Mouse (Mus musculus) kidney, postnatal 10 days (tissue): ENCODE data around the gene Gpr12.
A peak's percentile ranks its signal among the peaks of the same experiment; 100 is the strongest.
"Not testable (repeated sequence)": the region's sequence is repeated elsewhere in the genome, so short reads cannot be mapped to it uniquely, and the experiment has no call there.

Source experiments
- DNase-seq: peaks from one replicate; pipeline ENCODE4 v3.0.0; 2021; ENCODE audit warnings: mixed read lengths

Gene Gpr12

DNA sequence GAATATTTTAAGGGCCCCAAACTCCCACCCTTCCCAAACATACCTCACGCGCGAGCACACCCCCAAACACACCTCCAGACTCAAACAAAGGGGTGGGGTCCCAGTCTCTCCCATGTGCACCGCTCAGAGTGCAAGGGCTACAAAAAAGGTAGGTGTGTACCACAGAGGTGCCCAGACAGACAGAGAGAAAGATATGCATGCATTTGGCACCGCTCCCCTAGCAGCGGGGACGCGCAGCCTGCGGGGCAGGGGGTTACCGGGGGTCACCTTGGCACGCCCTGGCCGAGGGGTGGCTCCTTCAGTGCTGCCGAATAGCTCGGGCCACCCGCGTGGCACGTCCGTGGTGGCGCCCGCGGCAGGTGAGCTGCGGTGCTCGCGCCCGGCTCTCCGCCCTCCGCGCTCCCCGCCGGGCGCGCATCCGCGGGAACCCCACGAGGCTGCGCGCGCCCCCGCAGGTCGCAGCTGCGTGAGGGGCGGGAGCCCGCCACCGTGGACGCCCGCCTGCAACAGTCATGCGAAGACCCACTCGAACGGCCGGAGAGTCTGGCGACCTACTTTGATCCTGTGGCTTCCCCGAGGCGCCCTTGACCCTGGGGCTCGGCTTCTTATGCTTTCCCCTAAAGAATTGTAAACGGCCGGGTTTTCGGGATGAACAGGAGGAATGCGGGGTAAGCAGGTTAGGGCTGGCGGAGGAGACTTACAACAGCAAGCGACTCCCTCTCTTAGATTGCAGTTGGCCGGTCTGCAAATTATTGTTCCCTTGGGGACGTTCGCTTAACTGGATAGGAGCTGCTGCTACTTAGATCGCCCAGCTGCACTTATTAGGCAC is at the start of gene Gpr12:
Gene Gpr12, minus strand, starts transcription at position 762 of the 829 bp plus-strand sequence.
- DNase-seq, result peak; percentile 40

GRCm38 (mm10) chr5:146631602-146632001 is 46.6 kb upstream of the Gpr12 start:
- DNase-seq, result no peak

- DNase-seq, result no peak
These were observed 45.9 kb upstream of the Gpr12 start for GRCm38 (mm10) chr5:146630961-146631360.

DNA sequence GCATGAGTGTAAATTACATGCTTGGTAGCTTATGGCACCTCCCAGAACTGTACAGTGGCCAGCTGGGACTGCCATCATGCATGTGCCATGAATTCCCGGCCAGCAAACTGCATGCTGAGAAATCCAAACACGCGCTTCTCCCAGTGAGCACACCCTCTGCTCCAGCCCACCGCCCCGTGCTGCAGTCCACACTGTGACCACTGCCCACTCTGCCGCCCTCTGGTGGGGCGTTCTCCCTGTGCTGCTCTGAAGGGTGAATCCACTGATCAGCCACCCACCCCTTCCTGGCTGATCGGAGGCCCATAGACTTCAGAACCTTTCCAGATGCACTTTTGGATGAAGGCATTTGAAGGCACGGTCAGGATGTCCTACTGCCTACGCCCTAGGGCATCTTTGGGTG is 44.6 kb upstream of the Gpr12 start:
- peak; percentile 36 for DNase-seq

DNA sequence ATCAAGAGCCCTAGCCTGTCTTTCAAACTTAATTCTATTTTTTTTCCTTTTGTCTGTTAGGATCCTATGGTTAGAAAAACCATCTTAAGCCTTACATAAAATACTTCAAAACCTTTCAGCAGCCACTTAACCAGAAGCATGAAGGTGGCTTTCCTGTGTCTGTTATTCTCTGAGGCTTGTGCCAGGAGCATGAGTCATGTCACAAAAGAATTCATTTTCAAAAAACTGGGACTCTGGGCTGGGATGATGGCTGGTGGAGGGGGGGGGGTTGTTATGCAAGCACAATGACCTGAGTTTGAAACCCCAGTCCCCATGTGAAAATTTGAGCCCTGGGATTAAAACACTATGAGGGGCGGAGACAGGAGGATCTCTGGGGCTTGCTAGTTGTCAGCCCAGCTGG is 43.8 kb upstream of the Gpr12 start:
- DNase-seq, result no peak

DNA sequence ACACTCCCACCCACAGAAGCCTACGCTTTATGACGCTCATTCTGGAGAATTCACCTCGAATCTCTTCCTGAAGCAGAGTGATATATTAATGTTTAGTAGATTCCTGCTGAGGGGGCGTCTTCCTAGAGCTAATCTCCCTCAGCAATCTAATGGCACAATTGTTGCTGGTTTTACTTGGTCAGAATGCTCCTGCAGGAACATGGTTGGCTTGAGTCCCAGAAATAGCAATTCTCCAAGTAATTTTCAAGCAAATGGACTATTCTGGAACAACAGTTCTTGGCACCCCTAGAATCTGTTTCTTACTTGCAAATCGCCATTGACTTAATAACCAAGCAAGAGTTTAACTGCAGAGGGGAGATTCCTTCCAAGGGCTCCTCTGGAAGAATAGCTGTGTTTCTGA is 42.9 kb upstream of the Gpr12 start:
- no peak for DNase-seq

DNA sequence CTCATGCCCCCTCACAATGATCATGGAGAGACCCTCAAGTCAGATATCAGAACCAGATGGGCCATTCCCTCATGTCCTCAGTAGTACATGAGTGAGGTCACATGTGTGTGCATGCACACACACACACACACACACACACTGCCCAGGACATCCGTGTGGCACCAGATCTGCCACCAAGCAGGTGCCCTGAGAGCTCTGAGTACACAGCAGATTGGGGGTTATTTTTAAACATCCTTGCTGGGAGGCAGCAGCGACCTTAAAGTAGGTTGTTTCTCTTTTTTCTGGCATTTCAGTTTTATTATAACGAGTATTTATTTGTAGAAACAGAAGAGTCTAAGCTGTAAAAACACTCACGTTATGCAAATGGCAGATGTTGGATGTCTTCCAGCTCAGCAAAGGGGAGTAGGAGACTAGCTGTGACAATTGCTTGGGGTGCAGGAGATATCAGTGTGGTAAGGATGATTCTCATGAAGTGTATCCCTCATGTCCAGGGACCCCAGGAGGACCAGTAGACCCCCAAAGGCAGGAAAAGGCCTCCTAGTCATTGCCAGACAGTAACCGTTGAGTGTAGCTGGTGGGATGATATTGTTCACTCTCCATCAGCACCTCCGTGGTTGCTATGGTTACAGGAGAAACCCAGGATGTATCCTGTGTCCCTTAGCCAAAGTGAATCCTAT is 40.7 kb upstream of the Gpr12 start:
- no peak for DNase-seq

GRCm38 (mm10) chr5:146611830-146612229 is 26.8 kb upstream of the Gpr12 start:
- DNase-seq, result no peak

- no peak for DNase-seq
These were observed 26.0 kb upstream of the Gpr12 start for GRCm38 (mm10) chr5:146611009-146611408.

DNA sequence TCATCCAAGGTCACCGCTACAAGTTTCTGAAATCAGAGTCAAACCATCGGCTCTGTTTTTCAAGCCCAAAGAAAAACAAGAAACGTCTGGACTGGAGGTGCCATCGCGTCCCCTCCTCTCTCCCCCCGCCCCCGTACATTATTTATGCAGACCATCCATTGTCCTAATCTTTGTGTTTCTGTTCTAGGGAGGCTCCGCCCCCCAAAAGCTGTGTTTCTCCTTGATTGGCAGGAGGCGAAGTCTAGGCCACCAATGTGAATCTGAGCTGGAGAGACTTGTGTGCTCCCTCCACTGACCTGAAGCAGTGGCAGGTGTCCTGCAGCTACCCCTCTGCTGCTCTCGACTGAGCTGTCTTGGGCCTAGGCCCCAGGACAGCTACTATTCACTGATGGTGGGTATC is 24.6 kb upstream of the Gpr12 start:
- no peak for DNase-seq

GRCm38 (mm10) chr5:146607816-146608215 is 22.8 kb upstream of the Gpr12 start:
- no peak for DNase-seq

- no peak for DNase-seq
These were observed 21.9 kb upstream of the Gpr12 start for GRCm38 (mm10) chr5:146606895-146607294.

DNA sequence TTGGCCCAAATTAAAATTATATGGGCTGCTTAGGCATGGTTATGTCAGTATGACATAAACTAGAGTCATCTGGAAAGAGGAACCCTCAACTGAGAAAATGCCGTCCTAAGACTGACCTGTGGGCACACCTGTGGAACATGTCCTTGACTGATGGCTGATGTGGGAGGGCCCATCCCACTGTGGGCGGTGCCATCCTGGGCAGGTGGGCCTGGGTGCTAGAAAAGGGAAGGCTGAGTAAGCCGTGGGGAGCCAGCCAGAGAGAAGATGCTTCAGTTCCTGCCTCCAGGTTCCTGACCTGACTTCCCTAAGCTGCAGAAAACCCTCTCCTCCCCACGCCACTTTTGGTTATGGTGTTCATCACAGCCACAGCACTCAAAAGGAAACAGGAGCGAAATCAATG is 21.2 kb upstream of the Gpr12 start:
- DNase-seq, result no peak

- no peak for DNase-seq
These were observed 14.9 kb upstream of the Gpr12 start for GRCm38 (mm10) chr5:146599970-146600369.

- not testable (repeated sequence) for DNase-seq
These were observed 14.2 kb upstream of the Gpr12 start for GRCm38 (mm10) chr5:146599216-146599615.

DNA sequence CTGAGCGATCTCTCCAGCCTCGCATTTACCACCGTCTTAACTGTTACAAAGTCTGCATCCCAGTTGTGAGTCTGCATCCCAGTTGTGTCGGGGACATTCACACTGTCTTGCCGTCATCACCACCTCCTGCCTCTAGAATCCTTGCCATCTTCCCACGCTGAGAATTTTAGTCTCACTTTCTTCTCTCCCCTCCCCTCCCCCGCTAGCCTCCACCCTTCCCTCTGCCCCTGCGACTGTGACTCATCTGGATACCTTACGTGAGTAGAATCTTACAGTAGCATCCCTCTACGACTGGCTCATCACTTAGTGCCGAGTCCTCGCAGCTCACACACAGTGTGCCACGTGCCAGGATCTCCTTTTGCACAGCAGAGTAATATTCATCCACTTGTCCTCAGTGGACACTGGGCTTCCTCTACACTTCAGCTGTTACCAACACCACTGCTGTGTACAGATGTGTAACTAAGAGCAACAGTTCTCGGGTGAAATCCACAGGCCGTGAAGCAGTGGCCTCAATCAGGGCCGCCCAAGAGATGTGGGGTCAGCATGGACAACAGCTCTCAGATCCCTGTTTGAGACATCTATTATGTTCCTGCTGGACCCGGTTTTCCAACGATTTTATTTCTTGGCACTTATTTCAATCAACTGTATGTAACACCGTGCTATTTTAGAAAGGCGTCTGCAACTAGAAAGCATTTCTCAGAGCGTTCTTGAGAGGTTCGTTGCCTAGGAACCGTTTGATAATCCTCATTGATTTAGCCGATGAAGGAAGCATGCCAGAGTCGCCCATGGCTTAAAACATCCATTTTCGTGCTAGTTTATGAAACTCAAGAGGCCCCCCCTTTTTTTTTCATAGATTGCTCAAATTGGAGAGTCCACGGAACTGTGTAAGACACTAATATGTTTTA is 13.4 kb upstream of the Gpr12 start:
- DNase-seq, result no peak

DNA sequence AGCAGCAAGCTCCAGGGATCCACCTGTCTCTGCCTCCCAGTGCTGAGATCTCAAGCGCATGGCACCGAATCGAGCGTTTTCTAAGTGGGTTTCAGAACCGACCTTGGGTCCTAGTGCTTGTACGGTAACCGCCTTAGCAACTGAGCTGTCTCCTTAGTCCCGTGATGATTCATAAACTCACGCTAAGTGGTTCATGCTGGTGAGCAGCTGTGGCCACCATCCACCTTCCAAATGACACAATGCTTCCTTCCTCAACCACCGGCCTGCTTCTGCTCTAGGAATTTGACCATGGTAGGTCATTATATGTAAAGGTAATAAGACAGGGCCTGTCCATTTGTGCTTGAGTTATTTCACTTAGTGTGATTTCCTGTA is 12.4 kb upstream of the Gpr12 start:
- DNase-seq, result no peak

GRCm38 (mm10) chr5:146596612-146597502 is 11.8 kb upstream of the Gpr12 start:
- no peak for DNase-seq

DNA sequence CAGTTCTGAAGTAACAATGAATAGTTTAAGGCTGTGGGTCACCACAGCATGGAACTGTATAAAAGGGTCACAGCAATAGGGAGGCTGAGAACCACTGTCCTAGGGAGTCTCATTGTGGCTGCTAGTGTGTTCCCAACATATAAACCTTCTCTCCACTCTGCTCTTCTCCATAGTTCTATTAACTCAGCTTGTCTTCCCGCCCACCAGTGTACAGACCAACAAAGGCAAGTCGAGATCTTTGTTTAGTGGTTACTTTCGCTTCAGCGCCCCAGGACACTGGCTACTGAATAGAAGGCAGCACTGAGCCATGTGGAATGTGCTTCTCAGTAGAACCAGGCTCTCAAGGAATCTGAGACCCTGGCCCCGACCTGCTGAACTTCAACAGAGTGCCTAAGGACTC is 7.5 kb upstream of the Gpr12 start:
- DNase-seq, result no peak

GRCm38 (mm10) chr5:146591636-146592035 is 6.6 kb upstream of the Gpr12 start:
- no peak for DNase-seq

GRCm38 (mm10) chr5:146590987-146591386 is 5.9 kb upstream of the Gpr12 start:
- DNase-seq, result peak; percentile 34

- DNase-seq, result no peak
These were observed 1.5 kb upstream of the Gpr12 start for GRCm38 (mm10) chr5:146586357-146587070.
